Mouse (Mus musculus): ENCODE results near the gene Lbh.

DNA sequence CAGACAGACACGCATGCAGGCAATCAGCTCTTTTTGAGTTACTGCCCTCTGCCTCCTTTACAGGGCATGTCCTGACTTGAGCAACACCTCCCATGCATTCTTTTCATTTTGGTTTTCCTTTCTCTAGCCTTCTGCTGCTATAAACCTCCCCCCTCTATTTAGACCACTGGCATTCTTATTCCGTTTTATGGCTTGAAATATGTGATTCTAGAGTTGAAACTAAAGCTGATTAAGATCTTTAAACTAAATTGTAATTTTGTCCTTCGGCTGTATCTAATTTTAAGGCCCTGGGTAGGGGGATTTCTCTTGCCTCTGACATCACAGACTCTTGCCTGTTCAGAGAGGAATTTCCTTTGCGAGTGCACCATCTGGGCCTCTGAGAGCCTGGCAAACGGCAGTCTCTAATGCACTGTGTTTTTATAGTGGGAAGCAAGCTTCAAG is 48.0 kb downstream of the Lbh start:
- no peak for TF ChIP-seq POLR2A (IDR thresholded peaks at IDR 0.05; ENCODE audit: control insufficient read depth, low read depth, low read length)
- TF ChIP-seq CTCF (IDR thresholded peaks at IDR 0.05; ENCODE audit: control insufficient read depth, insufficient read depth, insufficient replicate concordance, low read depth, low read length): no peak

Data from testis, adult 2 months (tissue).